Mouse (Mus musculus) stomach, embryonic 14.5 days (tissue): ENCODE measurements around the gene Sec22b. TPM values are rescaled to one million over a fixed set of nuclear protein-coding genes. Genes with fewer than 3 reads are reported as not detected.

Experiments used
- ATAC-seq: fragments of 200-750 bp; cut with Nextera tagmentation; 2 replicates; pipeline ENCODE4 v1.8.0; 2017; ENCODE audit warnings: low read depth, moderate TSS enrichment; ENCODE audit not compliant: insufficient number of reproducible peaks, insufficient read depth, low FRiP score
- H3K27ac ChIP-seq: fragments of 300-500 bp; sonication (generic); 2 replicates; pipeline ENCODE4 v1.5.1; 2014; ENCODE audit warnings: mild to moderate bottlenecking, low read length, moderate library complexity, mixed read lengths
- H3K27me3 ChIP-seq: fragments of 300-500 bp; sonication (generic); 2 replicates; pipeline ENCODE4 v1.6.1; 2014; ENCODE audit warnings: low read length, control low read depth, mixed read lengths; ENCODE audit not compliant: control insufficient read depth, insufficient read depth
- H3K36me3 ChIP-seq: fragments of 300-500 bp; sonication (generic); 2 replicates; pipeline ENCODE4 v1.6.1; 2014; ENCODE audit warnings: mild to moderate bottlenecking, control low read depth, low read length, moderate library complexity, mixed read lengths; ENCODE audit not compliant: control insufficient read depth, insufficient read depth
- H3K4me1 ChIP-seq: fragments of 300-500 bp; sonication (generic); 2 replicates; pipeline ENCODE4 v1.6.1; 2014; ENCODE audit warnings: low read length, control low read depth, mixed read lengths; ENCODE audit not compliant: control insufficient read depth, insufficient read depth
- H3K4me2 ChIP-seq: fragments of 300-500 bp; sonication (generic); replicated peaks from 2 replicates; pipeline ENCODE4 v1.6.1; 2014; ENCODE audit warnings: low read depth, low read length, control low read depth
- H3K4me3 ChIP-seq: fragments of 300-500 bp; sonication (generic); 2 replicates; pipeline ENCODE4 v1.5.1; 2014; ENCODE audit warnings: low read depth, low read length, control low read depth
- H3K9ac ChIP-seq: fragments of 300-500 bp; sonication (generic); replicated peaks from 2 replicates; pipeline ENCODE4 v1.6.1; 2014; ENCODE audit warnings: low read depth, mild to moderate bottlenecking, control low read depth, low read length, moderate library complexity, mixed read lengths
- H3K9me3 ChIP-seq: fragments of 300-500 bp; sonication (generic); 2 replicates; pipeline ENCODE4 v1.6.1; 2016; ENCODE audit warnings: low read depth, low read length, control low read depth; ENCODE audit not compliant: control insufficient read depth
- WGBS: fragments of 180-500 bp; shearing (Covaris S2); extraction: QIAGEN DNeasy Blood & Tissue Kit; methylation state at CpG from one replicate; pipeline ENCODE4 v1.1.7; 2014; 5-methylcytosine and 5-hydroxymethylcytosine counted together
- polyA plus RNA-seq: library from polyadenylated mRNA; unstranded; fragments of >200 nt; fragmentation: Nextera tagmentation; extraction: Ambion mirVana; gene quantifications from 2 replicates; pipeline ENCODE4 v1.2.1, GENCODE M21; 2014

The Sec22b gene
- polyA plus RNA-seq, 1 experiment from 2014 or later = 159 TPM

DNA sequence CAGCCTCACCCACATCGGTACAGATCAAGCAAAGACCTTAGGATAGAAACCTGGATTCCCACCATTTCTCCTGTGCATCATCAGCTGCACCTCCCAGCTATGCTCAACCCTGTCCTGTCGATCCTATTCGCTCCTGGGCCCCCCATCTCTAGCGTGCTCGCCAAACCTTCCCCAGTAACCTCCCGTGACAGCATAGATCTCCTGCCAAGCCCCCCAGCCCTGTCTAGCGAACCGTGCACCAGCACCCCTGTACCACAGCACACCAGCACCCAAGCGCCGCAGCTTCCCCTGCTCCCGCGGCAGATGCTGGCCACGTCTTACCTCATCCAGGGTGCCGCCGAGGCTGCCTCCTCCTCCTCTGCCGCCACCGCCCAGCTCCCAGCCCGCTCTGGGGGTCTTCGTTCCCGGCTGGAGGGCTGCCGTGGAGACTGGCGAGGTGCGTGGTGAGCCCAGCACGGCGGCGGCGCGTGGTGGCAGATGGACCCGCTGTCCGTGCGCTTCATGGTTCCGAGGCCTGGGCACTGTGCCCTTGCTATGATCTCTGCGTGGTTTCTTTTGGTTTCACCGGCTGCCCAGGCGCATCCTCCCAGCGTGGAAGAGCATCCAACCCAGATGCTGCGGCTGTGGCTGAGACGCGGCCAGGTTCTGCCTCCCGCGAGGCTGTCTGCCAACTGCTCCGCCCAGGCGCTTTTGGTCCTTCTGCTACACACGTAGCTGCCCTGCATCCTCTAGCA lies 12.7 kb upstream of the Sec22b start, which contains the start of gene Pde4dip:
TSS of gene Pde4dip (minus strand) at position 540 of the 734 bp plus-strand sequence.
- H3K27ac ChIP-seq = no peak within 1 kb of the TSS
- H3K9me3 ChIP-seq = no peaks in the 10 kb centered on the region
- H3K27me3 ChIP-seq = peaks cover 10% of the 10 kb centered on the region; the same call in 1 of the 2 replicates
- ATAC-seq = no peak
- WGBS = 2% methylated on average over 44 of the region's 44 CpGs
- H3K4me1 ChIP-seq = 0 out of 2 replicates have a peak, but pooled peaks cover 6% of the 10 kb centered on the region
- no peaks in the 10 kb centered on the region for H3K36me3 ChIP-seq
- H3K9ac ChIP-seq = 0 out of 2 replicates have a peak within 1 kb of the TSS, but pooled peaks have one; percentile 21
- peak within 1 kb of the TSS; percentile 37 for H3K4me3 ChIP-seq
- peak within 1 kb of the TSS; percentile 69 for H3K4me2 ChIP-seq

DNA sequence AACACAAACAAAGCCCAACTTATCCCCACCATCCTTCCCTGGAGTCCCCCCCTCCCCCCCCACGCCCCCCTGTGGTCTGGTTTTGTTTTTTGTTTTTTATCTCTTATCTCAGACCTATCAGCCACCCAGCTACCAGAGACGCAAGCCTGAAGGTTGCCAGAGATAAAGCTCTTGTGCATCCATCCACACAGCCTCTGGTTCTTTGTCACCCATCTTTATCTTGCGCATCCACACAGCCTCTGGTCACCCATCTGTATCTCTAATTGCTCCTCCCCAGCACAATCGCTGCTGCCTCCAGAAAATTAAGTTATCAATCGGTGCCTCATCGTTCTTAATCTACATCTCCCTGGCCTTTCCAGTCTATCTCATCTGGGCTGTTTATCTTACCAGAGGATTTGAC lies 10.8 kb upstream of the Sec22b start:
- Histone ChIP-seq H3K9me3 (no peaks in the 10 kb centered on the region), H3K9ac (no peak overlapping the region), H3K4me3 (no peak overlapping the region), H3K27ac (no peak overlapping the region), H3K27me3 (peaks cover 10% of the 10 kb centered on the region; the same call in 1 of the 2 replicates), H3K36me3 (no peaks in the 10 kb centered on the region), H3K4me1 (0 out of 2 replicates have a peak, but pooled peaks cover 6% of the 10 kb centered on the region), H3K4me2 (no peak overlapping the region)
- ATAC-seq = no peak
- 57% methylated on average over 6 of the region's 6 CpGs for WGBS

DNA sequence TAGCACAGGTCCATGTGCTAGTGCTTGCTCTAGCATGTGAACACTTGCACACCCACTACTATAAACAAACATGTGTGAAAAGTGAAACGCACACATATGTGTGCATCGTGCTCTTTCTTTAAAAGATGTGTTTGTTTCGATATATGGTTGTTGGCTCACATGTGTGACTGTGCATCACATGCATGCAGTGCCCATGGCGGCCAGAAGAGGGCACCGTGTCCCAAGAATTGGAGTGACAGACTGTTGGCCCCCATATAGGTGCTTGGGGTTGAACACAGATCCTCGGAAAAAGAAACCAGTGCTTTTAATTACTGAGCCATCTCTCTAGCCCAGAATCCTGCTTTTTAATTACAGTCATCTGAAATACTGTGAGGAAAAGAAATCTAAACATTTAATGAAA lies 6.3 kb upstream of the Sec22b start:
- Histone ChIP-seq H3K9ac (no peak overlapping the region), H3K4me3 (no peak overlapping the region), H3K4me2 (no peak overlapping the region), H3K27me3 (no peaks in the 10 kb centered on the region), H3K36me3 (no peaks in the 10 kb centered on the region), H3K9me3 (no peaks in the 10 kb centered on the region), H3K4me1 (no peaks in the 10 kb centered on the region), H3K27ac (no peak overlapping the region)
- no peak for ATAC-seq
- 54% methylated on average over 6 of the region's 6 CpGs for WGBS

DNA sequence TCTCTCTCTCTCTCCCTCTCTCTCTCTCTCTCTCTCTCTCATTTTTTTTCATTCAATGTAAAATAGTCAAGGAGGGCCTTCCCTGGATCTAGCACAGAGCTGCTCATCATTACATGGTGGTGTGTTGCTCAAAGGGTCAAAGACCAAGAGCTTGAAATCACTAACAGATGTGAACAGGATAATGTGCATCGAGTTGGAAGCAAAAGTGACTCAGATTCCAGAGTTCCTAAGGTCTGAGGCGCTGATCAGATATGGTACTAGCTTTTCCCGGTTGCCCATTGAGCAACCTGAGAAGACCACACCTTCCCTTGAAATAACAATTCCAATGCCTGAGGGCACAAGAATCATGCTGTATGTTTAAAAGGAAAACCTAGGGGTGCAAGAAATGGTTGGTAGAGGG lies 2.6 kb upstream of the Sec22b start:
- 71% methylated on average over 3 of the region's 3 CpGs for WGBS

DNA sequence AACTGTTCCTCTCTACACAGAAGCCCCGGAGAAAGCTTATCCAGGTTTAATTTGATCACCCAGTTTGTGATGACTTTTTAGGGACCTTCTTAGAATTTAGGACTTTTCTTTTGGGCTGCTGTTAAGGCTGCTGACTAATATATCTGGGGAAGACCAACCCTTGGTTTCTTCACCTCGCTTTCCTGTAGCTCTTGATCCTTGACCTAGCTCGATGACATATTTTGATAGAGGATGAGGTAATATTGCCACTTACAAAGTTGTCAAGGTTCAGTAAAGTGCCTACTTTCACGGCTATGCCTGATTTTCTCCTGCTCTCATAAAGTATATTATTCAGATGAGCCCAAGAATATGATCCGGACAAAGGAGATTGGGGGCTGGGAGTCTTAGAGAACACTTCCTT lies 596 bp downstream of the Sec22b start:
- ATAC-seq = no peak
- Histone ChIP-seq H3K9me3 (no peaks in the 10 kb centered on the region), H3K36me3 (no peaks in the 10 kb centered on the region), H3K4me2 (peak overlapping the region; percentile 79), H3K27me3 (no peaks in the 10 kb centered on the region), H3K4me1 (peaks cover 9% of the 10 kb centered on the region), H3K27ac (no peak overlapping the region), H3K4me3 (peak overlapping the region; percentile 91), H3K9ac (peak overlapping the region; percentile 89)
- WGBS = 15% methylated on average over 5 of the region's 5 CpGs

More for the DNA sequence above, 2.6 kb upstream of the Sec22b start:
- H3K4me1 ChIP-seq = peaks cover 9% of the 10 kb centered on the region
- no peak overlapping the region for H3K9ac ChIP-seq
- no peak overlapping the region for H3K4me2 ChIP-seq
- H3K9me3 ChIP-seq = no peaks in the 10 kb centered on the region
- H3K36me3 ChIP-seq = no peaks in the 10 kb centered on the region
- no peak overlapping the region for H3K27ac ChIP-seq
- ATAC-seq = no peak
- no peak overlapping the region for H3K4me3 ChIP-seq
- no peaks in the 10 kb centered on the region for H3K27me3 ChIP-seq

DNA sequence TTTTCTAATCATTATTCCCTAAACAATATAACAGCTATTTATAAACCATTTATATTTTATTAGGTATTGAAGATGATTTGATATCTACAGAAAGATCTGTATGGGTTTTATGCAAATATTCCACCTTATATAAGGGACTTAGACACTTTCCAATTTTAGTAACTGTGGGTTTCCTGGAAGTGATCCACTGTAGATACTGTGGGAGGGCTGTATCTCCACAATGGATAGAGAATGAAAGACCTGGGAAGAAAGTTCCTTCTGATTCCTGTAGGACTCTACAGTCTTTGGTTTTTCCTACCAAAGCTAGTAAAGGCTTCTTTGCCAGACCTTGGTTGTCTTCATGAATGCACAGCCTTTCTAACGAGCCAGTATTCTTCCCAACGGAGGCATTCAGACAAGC lies 8.7 kb downstream of the Sec22b start:
- no peak for ATAC-seq
- no peaks in the 10 kb centered on the region for H3K27me3 ChIP-seq
- no peaks in the 10 kb centered on the region for H3K9me3 ChIP-seq
- H3K4me3 ChIP-seq = no peak overlapping the region
- H3K4me2 ChIP-seq = no peak overlapping the region
- H3K36me3 ChIP-seq = peaks cover 31% of the 10 kb centered on the region; the same call in 1 of the 2 replicates
- H3K9ac ChIP-seq = no peak overlapping the region
- H3K27ac ChIP-seq = no peak overlapping the region
- 80% methylated on average over 2 of the region's 2 CpGs for WGBS
- no peaks in the 10 kb centered on the region for H3K4me1 ChIP-seq

DNA sequence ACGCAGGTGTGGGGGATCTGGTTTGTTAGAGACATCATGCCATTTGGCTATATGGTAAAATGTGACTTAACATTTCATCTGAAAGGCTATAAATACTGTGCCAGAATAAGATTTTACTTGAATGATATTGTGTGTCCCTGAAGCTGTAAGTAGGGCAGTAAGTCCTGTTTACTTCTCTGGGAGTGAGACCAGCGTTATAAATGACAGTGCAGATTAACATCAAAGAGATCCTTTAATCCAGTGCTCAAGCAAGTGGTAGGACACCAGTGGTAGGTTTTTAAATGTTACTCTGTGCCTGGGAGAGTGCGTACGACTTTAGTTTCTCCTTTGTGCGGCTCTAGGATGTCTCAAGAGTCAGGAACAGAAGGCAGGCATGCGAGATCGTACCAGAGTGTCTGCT lies 10.1 kb downstream of the Sec22b start:
- no peaks in the 10 kb centered on the region for H3K27me3 ChIP-seq
- H3K9ac ChIP-seq = no peak overlapping the region
- peaks cover 42% of the 10 kb centered on the region for H3K36me3 ChIP-seq
- no peak overlapping the region for H3K4me2 ChIP-seq
- H3K4me3 ChIP-seq = no peak overlapping the region
- H3K27ac ChIP-seq = no peak overlapping the region
- H3K4me1 ChIP-seq = no peaks in the 10 kb centered on the region
- ATAC-seq = no peak
- H3K9me3 ChIP-seq = no peaks in the 10 kb centered on the region
- 81% methylated on average over 7 of the region's 7 CpGs for WGBS

DNA sequence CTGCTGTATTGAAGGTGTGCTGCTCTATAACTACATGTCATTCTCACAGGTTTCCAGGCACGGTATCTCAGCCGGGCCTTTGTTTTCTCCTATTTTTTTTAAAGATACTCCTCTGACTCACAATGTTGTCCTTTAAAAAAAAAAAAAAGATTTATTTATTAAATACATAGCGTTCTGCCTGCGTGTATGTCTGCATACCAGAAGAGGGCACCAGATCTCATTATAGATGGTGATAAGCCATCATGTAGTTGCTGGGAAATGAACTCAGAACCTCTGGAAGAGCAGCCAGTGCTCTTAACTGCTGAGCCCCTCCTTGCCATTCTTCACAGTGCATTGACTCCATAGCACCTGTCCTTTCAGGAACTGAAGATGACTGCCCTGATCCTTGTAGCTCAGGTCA lies 14.1 kb downstream of the Sec22b start:
- ATAC-seq = no peak
- WGBS = 67% methylated on average over 4 of the region's 4 CpGs
- Histone ChIP-seq H3K4me1 (no peaks in the 10 kb centered on the region), H3K9ac (no peak overlapping the region), H3K36me3 (peaks cover 52% of the 10 kb centered on the region), H3K27ac (no peak overlapping the region), H3K9me3 (no peaks in the 10 kb centered on the region), H3K27me3 (no peaks in the 10 kb centered on the region), H3K4me3 (no peak overlapping the region), H3K4me2 (no peak overlapping the region)
